Mouse (Mus musculus) neutrophil, adult 5-6 weeks (primary cell): ENCODE data around the gene Cd300lg. TPM values are rescaled to one million over a fixed set of nuclear protein-coding genes. Genes with fewer than 3 reads are reported as not detected.

Source experiments
- ATAC-seq: fragments of 151-379, 151-347 bp; 2 replicates; pipeline ENCODE4 v1.8.0; 2017; ENCODE audit warnings: mild to moderate bottlenecking, moderate TSS enrichment; ENCODE audit not compliant: insufficient number of reproducible peaks, poor library complexity, low FRiP score, severe bottlenecking; ENCODE audit errors: extremely low read depth
- total RNA-seq: library from RNA; stranded (forward); fragments of 200-1000 nt; gene quantifications from 2 replicates; pipeline ENCODE4 v1.2.3, GENCODE M21; 2017

Gene Cd300lg
- 0.58 and 2.0 TPM in 2 replicates for total RNA-seq

DNA sequence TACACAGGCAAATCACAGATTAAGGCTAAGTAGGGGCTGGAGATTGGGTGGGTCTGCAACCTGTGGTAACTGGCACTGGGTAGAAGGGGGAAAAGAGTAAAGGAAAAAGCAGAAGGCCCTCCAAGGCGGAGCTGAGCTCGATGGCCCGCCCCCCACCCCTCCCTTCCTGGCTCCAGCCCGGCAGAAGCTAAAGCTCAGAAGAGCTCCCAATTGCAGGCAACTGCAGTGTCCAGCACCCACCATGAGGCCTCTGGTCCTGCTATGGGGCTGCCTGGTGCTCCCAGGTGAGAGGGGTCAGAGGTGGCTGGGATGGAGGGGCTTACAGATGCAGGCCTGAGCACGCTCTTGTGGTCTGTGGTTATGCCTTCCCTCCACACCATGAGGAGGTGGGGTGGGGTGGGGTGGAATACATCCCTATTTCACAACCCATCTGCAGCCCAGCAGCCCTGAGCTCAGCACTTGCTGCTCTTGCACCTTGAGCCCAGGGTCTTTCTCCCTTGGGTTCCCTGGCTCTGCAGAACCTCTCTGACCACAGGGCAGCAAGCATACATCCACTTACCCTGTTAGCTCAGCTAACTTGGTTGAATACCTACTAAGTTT lies at the start of gene Cd300lg:
Cd300lg (plus strand) TSS at position 160 of the 600 bp plus-strand sequence.
- no peak for ATAC-seq

DNA sequence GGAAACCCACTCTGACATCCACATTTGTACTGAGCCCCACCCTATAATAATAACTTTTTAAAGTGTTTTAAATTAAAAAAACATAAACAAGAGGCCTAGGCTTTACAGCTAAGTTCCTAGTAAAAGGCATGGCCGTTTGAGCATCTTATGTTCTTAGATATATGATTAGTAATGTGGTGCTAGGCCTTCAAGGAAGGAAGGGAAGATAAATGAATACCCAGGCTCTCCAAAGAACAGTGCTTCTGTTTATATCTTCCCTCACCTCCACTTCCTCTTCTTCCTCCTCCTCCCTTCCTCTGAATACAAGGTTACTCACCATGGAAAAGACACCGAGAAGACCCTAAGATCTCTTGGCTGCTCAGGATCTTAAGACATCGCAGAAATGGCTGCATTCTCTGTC lies 49.5 kb upstream of the Cd300lg start:
- no peak for ATAC-seq

DNA sequence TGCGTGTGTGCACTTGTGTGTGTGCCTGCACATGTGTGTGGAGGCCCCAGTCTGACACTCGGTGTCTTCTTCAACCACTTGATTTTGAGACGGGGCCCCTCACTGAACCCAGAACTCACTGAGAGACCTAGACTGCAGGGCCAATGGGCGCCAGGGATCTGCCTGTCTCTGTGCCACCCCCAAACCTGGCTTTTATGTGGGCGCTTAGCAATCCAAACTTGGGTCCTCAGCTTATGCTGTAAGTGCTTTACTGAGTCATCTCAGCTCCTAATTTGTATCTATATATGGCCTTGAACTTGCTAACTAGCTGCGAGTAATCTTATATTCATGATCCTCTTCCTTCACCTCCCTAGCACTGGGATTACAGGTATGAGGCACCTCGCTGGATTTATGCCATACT lies 48.9 kb upstream of the Cd300lg start:
- no peak for ATAC-seq

DNA sequence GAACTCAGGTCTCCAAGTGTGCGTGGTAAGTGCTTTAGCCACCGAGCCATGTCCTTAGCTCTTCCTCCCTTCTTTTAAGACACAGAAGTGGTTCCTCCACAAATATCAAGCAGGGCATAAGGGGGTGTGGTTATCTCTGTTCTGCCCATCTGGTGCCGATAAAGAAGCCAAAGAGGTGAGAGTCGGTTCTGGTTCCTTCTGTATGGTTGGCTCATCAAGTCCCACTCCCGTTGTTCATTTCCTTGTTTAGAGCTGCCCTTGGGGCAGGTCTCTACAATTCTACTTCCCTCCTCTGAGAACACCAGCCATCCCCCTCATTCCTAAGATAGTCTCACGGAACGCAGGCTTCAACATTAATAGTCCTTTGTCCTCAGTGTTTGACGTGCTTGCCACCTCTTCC lies 47.2 kb upstream of the Cd300lg start:
- no peak for ATAC-seq

DNA sequence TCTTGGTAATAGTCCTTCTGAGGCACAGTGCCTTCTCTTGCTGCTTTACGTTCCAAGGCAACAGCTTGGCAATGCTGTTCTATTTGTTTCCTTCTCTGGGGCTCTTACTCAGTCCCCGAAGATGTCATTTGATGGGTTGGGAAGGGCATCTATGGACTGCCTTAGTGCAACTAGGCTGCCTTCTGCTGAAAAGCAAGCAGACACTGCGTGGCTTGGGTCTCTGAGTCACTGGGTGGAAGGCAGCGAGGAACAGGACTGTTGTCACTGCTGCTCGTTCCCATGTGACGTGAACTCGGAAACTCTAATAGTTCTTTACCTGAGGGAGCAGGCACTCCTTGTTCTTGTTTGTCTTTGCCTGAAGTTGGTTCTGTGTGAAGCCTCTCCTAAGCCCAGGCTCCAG lies 45.4 kb upstream of the Cd300lg start:
- no peak for ATAC-seq

DNA sequence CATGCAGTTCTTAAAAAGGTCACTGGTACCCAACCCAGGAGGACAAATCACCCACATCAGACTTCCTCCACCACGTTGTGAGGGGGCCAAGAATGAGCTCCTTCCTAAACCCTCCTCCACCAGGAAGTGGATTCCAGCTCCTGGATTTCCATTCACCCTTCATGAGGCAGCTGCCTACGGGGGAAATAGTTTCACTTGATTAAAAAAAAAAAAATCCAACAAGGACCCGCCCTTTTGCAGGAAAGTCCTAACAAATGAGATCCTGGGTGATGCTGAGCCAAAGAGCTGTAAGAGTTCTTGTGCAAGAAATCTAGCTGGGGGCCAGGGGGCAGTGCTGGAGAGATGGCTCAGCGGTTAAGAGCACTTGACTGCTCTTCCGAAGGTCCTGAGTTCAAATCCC lies 43.1 kb upstream of the Cd300lg start:
- ATAC-seq = no peak

DNA sequence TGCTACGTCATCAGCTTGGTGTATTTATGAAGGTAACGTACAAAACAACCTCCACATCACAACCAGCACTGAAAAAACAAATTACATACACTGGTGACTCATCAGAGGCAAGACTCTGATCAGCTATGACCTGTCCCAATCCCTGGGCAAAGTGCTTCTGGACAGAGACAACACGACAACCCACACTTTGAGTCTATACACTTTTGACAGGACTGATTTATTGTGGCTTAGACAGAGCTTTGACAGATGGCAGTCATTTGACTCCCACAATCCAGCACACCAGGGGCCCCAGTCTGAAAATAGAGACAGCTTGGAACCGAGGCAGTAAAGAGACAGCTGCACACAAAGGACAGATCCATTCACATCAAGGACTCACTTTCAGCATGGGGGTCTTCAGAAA lies 41.8 kb upstream of the Cd300lg start:
- ATAC-seq = no peak

DNA sequence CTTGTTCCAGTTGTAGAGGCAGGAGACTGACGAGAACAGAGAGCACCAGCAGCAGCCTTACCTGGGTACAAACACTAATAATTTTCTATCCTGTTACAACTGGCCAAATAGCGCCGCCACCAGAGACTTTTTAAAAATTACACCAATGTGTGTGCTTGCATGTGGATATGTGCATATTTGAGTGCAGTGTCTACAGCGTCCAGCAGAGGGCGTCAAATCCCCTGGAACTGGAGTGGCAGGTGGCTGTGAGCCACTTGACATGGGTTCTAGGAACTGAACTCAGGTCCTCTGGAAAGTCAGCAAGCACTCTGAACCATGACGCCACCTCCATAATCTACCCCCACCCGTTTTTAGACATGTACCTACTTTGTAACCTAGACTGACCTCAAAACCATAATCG lies 37.1 kb upstream of the Cd300lg start:
- no peak for ATAC-seq

DNA sequence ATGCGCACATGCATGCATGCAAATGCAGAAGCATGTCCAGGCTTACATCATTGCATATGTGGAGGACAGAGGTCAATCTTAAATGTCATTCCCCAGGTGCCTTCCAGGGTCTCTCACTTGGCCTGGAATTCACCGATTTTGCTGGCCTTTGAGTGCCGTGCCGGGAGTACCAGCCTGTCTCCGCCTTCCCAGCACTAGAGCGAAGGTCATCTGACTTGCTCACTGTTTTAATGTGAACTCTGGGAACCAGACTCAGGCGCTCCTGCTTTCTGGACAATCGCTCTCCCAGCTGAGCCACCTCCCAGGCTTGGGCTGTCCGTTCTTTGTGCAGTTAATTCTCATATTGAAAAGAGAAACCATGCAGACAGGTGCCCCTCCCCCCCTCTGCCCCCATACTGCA lies 35.0 kb upstream of the Cd300lg start:
- no peak for ATAC-seq

DNA sequence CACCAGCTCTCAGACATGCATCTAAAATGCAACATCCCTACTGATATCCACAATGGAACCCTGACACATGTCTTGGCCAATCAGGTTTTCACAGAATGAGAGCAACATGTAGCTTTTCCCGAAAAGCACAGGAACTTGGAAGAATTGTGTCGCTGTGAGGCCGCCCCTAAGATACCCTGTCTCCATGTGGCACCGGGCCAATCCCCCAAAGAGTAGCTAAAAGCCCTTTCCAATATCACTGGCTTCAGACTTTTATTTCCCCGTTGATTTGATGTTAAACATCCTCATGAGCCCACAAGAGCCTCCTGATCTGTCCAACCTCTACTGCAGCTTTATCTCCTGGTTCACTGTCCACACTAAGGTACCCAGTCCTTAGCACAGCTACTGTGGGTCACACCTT lies 34.6 kb upstream of the Cd300lg start:
- no peak for ATAC-seq

DNA sequence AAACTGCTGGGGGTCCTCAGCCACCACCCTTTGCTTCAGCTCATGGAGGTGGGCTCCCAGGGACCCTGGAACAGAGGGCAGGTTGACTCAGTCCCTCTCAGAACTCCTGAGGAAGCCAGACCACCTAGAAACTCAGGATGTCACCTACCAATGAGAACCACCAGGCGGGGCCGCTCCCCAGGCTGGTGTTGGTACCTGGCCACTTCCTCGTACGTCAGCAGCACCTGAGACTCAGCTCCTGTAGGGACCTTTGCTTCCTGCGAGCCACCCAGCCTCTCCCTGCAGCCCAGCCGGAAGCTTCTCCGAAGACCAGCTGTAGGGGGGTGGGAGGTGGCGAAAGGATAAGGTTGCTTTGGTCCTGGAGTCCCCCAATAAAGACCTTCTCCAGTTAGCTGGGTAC lies 32.9 kb upstream of the Cd300lg start:
- ATAC-seq = no peak

DNA sequence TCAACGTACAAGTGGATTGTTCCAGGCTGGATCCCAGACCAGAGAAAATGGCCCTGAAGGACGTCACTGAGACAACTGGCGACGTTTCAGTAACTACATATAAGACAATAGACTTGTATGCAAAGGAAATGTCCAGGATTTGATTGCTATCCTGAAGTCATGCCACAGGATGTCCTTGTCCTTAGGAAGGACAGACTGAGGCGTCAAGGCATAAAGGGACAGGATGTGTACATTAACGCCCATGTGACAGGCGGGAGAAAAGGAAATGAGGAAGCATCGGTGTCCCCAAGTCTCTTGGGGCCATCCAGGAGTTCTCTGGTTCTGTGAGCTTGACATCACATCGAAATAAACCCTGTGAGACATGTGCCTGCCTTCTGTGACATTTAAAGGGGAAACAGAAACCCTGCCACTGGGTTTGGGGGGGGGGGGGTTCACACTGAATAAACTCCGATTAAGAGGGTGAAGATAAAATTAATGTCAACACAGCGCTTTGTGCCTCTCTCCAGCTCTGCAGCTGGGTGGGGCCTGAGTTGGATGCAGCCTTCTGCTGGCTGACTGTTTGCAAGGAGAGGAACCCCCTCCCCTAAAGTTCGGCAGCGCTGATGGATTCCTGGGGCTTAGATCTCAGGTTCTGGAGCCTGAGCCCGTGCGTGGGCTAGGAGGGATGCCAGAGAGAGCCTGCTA lies 32.2 kb upstream of the Cd300lg start:
- ATAC-seq = no peak

DNA sequence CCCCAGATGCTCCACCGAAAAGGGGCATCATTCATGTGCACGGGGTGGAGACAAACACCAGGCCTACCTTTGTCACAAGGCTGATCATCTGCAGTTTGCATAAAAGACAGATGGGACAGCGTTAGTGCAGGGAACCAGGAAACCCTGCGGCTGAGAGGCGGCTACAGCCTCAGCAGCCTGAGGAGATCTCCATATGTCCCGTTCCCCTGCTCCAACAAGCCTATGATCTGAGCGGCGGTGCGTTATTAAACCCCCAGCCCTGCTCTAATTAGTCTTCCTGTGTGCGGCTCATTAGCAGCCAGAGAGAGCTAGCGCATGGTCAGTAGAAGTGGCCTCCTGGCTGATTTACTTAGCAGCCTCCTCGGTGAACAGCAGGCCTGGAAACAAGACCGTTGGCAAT lies 31.2 kb upstream of the Cd300lg start:
- ATAC-seq = no peak

DNA sequence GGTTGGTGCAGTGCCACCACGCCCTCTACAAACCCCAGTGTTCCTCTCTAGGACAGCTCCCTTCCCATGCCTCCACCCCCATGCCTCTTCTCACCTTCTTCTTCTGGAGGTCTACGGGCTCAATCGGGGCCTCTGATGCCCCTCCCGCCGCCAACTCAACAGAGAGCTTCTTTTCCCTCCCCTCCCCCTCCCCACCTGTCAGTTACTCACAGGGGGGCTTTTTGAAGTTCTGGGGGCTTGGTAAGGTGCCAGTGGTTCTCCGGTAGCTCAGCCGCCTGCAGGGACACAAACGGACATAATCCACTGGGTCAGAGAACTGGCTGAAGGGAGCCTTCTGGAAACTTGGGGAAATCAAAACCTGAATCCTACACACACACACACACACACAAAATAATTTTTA lies 29.8 kb upstream of the Cd300lg start:
- ATAC-seq = no peak

DNA sequence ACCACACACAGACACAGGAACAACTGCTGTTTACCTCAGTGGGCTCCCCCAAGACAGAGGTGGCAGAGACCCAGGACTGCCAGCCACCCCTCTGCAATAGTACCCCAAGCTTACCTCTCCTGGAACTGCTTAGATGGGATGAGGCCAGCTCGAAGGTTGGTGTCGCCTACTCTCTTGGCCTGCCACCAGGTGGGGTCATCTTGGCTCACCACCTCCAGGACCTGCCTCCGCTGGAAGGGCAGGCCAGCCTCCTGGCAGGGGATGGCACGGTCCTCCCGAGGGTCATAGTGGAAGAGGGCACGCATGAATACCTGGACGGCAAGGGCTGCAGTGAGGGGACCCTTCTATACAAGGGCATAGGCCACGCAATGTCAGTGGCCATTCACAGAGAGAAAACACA lies 28.1 kb upstream of the Cd300lg start:
- no peak for ATAC-seq

DNA sequence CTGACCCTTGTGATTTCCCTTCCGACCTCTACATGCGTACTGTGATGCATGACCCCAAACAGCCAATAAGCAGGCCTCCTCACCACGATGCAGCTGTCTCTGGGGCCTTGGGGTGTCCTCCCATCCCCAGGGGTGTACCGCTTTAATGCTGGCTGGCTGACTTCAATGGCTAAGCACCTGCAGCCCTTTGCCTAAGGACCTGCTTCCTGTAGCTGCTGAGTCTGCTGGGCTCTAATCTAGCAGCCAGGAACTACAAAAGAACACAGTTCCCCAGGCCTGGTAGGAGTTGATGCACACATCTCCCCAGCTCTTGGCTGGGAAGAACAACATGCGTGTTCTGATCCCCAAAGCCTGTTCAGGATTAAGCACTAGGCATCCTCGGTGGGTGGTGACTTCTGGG lies 25.8 kb upstream of the Cd300lg start:
- no peak for ATAC-seq

DNA sequence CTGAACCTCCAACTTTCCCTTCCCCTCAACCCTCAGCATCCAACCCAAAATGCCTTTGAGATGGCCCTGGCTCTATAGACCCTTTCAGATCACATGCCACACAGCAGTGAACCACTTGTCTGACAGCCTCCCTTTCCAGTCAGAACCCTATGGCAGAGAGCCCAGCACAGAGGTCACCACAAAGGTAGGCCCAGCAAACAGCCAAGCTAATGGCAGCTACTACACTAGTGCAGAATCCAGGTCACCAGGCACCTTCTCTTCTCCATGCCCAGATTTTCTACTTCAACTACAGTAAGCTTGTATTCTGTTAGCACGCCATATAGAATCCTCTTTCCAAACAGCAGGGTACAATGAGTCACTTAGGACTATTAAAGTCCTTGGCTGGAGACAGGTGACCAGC lies 25.2 kb upstream of the Cd300lg start:
- no peak for ATAC-seq

DNA sequence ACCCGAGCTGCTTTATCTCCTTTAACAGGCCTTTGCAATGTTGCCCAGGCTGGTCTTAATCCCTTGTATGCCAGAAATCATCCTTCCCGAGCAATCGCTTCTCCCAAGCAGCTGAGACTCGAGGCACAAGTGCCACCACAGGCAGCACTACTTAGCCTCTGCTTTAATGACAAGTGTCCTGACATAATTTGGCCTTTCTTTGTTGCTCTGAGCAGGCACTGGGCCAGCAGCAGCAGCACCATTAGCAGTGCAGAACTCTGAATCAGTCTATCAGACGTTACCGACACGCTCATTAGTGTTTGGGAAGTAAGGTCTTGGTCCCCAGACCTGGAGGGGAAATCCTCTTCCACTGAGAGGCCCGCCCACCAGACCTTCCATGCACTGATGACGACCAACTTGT lies 21.6 kb upstream of the Cd300lg start:
- ATAC-seq = no peak

DNA sequence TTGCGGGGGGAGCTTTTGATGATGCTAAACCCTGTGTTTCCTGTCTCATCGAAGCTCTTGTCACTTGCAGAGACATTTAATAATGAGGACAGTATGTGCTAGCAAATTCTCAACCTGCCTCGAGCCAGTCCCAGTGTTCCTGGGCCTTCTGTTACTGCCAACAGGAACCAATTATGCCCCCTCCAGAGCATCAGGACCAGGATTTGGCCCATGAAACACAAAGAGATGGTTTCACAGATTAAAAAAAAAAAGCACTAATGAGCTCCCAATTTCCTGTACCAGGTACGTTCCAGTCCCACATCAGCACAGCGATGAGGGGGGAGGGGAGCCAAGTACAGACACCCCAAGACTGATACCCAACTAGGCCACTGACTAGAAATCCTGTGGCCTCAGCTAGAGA lies 20.1 kb upstream of the Cd300lg start:
- ATAC-seq = no peak

DNA sequence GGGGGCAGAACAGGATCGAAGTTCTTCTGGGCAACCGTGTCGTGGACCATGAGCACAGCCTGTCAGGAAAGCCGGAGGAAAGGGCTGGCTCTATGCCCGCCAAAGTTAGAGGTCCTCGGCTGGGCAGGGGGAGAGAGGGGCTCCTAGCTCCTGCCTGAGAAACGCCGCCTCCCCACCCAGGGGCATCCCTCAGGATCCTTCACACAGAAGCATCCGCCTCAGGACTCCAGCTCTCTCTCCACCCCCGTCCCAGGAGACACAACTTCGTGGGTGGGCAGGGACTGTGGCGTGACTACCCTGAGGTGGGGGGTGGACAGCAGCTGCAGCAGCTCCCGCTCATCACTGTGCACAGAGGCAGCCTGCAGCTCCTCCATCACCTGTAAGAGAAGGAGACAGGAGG lies 17.9 kb upstream of the Cd300lg start:
- ATAC-seq = no peak

DNA sequence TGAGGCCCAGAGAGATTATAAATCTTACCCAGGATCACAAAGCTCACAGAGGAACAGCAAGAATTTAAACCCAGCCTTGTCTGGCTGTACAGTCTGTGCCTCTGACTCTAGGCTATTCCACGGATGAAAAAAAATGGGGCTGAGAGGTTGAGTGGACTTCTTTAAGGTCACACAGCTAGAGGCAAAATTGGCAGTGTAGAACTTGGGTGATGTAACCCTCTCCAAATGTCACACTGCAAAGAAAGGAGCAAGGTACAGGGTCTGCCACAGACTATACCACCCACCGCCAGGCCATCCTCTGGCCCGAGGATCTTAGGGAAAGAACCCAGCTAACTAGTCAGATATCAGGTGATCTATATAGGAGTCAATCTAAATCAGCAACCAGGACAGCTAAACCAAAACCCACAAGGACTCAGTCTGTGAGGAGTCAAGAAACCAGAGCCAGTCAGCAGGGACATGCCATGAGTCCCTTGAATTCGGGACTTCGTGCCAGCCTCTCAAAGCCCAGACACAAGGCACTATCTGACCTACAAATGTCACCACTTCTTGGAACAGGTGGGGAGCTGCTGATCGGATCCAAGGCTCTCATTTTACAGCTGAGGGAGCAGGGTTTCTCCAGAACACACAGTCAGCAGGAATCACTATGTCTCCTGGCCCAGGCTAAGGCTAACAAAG lies 17.1 kb upstream of the Cd300lg start:
- no peak for ATAC-seq
